Mouse (Mus musculus) lung, postnatal 0 days (tissue): ENCODE measurements at regions not wholly inside any gene's neighbourhood (a gene's known extent, or its start where the extent isn't known, plus 50 kb on each side); places are given as distances from the start of the nearest gene placed in this dataset.

Experiments
- CTCF ChIP-seq: IDR thresholded peaks from 2 replicates; pipeline ENCODE4 v1.5.1; 2016; ENCODE audit warnings: antibody characterized with exemption, mild to moderate bottlenecking
- EP300 ChIP-seq: IDR thresholded peaks from 2 replicates; pipeline ENCODE4 v1.6.1; 2016; ENCODE audit warnings: antibody characterized with exemption, mild to moderate bottlenecking, control low read depth

DNA sequence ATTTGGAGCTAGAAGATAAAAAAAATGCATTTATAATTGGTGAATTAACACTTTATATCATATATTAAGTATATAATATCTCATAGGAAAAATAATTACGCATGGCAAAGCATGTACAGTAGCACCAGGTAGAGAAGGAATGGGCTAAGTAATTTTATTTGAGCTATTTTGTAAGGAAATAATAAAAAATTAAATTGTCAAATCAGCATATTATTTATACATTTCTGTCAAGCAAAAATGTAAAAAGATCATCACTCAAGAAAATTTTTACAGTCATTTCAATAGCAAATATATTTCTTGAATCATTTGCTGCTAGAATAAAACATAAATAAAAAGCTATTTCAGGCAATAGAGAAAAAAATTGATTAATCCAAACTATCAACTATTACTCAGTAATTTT, 1450.4 kb upstream of the Acvr2a start:
- no peak for TF ChIP-seq CTCF
- TF ChIP-seq EP300, result no peak
